Mouse (Mus musculus) heart, adult 9 months (tissue): Measurements from ENCODE around the gene Rab20.
"Not testable (repeated sequence)": the region's sequence is repeated elsewhere in the genome, so short reads cannot be mapped to it uniquely, and the experiment has no call there.

Source experiments
- DNase-seq, 2 experiments: peaks; one replicate each; pipeline ENCODE4 v3.0.0; 2022; ENCODE audit warnings: low spot score in 2 of 2

The Rab20 gene

DNA sequence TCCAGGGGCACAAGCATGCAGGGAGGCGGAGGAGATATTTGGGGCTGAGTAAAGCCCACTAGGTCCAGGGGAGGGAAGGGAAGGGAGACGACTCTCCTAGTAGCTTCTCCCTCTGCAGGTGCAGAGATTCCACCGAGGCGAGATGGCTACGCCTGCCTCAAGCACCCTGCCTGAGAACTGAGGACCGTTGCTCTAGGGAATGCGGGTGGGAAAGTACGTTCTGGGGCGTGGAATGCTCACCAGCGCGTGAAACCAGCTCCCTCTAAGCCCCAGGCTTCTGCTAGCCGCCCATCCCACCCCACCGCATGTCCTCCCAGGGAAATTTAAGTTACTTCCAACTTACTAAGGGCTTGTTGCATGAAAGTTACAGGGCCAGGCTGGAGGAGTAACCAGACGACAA lies 1.1 kb upstream of the Rab20 start:
- DNase-seq, result no peak

DNA sequence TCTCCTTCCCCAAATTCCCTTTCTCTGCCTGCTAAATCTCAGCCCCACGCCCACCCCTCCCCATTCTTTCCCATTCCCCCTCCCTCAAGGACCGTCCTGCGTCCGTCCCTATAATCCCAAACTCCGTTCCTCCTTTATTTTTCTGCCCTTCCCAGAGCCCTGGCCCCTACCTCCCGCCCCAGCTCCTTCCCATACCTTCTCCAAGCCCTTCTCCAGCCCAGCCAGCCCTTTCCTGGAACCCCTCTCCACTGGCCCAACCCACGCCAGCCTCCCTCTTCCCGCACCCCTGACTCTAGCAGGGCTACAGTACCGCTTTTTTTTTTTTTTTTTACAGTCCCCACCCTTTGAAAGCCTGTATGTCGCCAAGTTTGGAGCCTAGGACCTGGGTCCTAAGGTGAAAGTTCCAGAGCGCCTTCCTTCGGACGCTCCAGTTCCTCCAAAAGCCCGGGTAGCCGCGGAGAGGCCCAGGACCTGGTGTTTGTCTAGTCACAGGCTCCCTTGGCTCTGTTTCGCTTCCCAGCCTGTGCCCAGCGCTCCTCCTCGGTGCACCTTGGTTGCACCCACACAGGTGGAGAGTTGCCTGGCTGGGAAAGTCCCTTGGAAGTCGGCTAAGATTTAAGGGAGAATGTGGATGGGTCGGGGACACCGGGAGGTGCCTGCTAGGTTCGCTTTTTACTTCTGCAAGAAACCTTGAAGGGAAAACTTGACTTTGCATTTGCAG lies 457 bp upstream of the Rab20 start:
- no peak for DNase-seq

DNA sequence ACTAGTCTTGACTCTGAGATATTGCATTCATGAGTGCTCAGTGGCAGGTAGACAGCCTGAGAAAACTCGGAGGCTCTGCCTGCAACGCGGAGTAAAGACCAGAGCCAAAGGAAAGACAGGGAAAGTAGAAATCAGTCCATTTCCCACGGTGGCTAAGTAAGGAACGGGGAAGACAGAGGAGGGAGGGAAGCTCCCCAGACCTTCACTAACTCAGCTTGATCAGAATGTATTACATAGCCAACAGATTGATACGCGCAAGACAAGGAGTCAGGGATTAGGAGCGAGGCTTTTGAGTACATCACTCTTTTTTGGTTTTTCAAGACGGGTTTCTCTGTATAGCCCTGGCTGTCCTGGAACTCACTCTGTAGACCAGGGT lies 1.3 kb downstream of the Rab20 start:
- no peak for DNase-seq

DNA sequence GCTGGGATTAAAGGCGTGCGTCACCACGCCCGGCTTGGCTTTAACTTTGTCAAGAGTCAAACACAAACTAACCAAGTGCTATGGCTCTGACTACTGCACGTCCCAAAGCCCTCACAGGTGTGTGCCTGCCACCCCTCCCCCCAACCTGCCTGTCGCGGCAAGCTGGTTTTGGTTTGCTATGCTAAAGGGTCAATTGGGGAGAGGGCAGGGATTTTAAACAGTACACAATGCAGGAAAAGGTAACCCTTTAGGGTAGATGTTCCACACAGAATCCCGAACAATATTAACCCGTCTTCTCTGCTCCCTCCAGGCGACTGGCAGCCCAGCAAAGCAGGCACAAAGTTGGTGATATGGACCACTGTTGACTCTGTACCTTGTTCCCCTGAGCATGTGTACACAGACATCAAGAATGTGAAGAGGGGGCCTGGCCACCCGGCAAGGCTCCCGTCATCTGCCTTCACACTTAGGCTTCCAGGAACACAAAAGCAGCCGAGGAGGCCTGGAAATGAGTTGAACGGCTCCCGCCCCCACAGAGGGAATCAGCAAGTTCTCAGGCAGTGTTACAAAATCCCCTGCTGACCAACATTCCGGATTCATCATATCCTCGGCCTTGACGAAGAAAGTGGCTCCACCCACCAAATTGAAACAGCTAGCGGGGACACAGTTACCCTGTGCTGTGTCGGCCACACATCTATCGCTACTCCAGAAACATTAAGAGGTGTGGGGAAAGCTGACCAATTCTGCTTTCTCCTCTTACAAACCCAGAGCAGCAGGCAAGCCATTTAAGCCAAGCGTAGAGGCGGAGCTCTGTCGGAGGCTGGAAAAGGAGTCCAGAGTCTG lies 2.0 kb downstream of the Rab20 start:
- peak; percentile 79 to 82 for DNase-seq

DNA sequence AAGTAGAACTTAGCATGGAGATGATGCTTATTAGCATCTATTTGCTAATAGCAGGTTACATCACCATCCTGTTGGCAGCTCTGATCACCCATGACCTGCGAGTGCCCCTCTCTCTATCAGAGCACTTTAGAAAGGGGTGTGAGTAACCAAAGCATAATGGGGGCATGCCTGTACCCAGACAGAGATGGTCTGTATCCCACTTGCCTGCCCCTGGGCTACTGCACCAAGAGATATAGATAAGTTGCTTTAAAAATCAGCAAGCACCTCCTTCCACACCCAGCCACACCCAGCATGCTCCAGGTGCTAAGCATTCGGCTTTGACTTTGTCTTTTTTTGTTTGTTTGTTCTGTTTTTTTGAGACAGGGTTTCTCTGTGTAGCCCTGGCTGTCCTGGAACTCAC lies 2.6 kb downstream of the Rab20 start:
- DNase-seq, result peak in 1 of 2 experiments; percentile 7

DNA sequence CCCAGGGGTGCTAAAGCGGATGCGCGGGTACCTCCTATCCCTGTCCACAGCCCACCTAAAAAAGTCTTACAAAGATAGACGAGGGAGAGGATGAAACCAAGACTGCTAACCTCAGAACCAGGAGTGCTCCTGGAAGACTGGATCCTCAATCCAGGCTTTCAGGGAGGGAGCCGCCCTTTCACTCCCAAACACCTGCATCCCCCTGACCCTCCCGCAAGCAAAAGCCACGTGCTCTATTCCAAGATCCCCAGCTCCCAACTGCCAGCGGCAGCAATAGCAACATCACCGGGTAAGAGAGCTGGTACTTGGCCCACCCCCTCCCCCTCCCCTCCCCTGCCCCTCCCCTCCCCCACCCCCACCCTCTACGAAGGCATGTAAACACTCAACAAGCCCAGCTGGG lies 3.1 kb downstream of the Rab20 start:
- DNase-seq, result no peak

DNA sequence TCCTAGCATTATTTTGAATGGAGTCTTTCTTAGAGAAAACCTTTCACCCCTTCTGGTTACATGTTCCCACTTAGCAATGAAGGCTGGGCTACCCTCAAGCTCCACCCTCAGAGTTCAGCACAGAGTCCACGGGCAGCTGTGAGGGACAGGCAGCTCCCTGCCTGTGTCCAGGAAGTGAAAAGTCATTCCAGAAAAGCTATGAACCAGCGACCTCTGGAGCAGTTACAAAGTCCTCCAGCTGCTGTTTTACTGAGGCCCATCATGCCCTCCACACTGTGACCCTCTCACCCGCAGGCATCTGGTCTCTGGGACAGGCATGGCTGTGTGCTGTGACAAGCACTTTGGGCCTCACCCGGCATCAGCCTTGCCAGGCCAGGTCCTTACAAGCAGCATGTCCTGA lies 5.4 kb downstream of the Rab20 start:
- peak; percentile 47 to 65 for DNase-seq

DNA sequence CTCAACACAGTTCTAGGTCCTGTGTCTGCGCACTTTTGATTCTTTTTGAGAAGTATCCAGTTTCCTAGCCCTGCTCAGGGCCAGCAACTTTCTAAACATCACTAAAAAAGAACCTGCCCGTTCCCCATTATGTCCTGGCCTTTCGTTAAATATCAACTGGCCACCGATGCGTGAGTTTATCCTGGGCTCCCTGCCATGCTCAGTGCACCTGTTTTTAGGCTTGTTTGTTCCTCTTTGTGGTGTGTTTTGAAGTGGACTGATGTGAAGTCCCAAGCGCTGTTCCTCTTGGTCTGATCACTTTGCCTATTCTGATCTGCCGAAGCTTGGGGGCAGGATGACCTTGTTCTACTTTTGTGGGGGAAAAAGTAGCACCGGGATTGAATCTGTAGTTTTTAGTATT lies 7.2 kb downstream of the Rab20 start:
- no peak for DNase-seq

DNA sequence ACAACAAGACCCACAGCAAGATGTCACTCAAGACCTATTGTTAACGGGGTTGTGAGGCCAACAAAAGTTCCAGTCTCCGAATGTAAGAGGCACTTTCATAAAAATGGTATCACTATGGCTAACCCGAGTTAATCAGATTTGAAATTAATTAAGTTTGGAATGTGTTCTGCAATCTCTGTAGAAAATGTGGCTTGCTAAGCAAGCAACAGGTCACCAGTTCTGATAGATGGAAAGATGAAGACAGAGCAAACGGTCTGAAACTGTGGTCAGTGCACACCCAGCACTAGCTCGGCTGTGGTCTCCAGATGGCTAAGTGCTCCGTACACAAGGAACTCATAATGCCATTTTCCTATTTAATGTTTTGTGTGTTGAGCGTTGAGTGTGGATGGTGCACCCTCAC lies 7.8 kb downstream of the Rab20 start:
- DNase-seq, result no peak

DNA sequence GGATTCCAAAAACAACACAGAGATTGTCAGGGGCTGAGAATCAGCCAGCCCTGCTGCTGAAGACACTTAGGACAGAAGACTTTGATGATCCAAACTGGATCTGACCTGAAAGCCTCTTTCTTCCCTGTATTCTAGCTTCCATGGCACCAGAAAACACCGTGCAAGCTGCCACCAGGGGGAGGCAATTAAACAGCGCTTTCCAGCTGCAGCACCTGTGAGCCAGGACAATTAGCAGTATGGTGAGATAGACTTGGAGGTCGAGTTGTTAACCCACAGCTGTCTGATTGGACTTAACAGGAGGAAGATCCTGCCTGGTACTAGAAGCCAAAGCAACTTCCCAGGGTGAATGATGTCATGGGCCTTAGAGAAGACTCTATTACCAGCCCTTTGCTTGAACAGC lies 9.4 kb downstream of the Rab20 start:
- no peak for DNase-seq

DNA sequence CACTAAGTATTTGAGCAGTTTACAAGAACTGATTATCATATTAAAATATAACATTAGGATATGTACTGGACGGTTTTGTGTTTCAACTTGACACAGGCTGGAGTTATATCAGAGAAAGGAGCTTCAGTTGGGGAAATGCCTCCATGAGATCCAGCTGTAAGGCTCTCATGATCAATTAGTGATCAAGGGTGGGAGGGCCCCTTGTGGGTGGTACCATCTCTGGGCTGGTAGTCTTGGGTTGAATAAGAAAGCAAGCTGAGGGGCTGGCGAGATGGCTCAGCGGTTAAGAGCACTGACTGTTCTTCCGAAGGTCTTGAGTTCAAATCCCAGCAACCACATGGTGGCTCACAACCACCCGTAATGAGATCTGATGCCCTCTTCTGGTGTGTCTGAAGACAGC lies 12.0 kb downstream of the Rab20 start:
- DNase-seq, result not testable (repeated sequence)

DNA sequence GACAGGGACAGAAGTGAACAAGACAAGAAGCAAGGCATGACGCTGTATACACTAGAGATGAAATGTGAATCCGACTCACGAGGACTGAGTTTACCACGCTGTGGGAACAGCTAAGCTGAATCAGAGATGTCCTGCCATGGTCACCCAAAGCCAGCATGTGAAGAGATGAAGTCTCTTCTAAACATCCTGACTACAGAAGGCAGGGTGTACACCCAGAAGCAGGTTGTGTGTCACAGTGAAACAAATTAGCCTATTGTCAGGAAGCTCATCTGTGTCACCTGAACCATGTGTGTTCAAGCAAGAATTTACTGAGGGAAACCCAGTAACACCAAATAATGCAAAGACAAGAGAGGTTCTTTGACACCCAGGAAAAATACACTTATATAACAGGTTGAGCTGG lies 12.9 kb downstream of the Rab20 start:
- no peak for DNase-seq

DNA sequence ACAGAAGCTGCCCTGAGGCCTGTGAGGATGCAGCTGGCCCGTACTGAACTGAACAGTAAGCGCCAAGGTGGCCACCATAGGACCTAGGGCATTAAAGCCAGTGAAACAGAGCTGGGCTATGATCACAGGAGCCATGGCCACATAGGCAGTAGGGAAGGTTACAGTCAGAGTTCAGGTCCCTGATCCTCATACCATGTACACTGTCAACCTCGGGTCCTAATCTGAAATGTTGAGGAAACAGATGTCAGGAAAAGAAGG lies 13.9 kb downstream of the Rab20 start:
- no peak for DNase-seq

DNA sequence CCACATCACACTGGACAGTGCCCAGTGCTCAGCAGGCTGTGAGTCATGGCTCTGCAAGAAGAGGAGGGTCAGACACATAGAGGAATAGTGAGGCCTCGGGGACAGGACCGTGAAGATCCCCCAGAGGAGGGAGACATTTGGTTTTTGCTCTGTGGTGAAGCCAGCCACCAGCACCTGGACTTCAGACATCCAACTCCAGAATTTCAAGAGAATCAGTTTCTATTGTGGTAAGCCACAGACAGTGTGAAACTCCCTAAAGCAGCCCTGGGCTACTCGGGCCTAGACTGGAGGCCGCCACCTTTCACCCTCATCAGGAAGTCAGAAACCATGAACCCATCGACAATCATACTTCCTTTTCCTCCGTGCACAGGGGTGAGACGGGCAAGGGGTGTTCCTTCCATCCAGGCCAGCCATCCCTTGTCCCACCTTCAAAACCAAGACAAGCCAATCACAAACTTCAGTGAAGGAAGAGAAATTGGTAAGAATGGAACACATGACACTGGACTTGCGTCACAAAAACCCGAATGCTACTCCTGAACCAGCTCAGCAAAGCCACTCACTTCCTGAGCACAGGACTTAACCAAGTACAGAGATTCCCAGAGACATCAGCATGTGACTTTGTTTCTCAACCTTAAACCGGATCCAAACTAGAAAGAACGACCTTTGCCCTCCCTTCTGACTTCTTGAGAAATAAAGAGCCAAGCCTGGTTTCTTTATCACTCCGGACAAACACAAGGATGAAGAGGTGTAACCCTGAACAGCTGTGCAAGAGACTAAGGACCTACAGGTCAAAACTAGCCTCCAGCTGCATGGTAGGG lies 14.4 kb downstream of the Rab20 start:
- peak in 1 of 2 experiments; percentile 34 for DNase-seq

DNA sequence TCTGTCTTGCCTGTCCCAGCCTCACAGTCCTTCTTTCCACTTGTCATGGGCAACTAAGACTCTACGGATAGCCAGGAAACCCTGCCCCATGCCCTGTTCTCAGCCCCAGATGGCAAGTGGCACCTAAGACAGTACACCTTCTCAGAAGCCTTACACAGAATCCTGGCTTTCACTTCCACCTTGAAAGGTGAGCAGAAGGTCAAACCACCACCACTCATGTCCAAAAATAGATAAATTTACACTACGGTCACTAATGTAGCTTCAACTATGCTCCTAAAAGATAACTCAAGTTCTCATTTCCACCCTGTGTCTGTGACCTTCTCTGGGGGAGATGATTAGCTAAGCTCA lies 15.0 kb downstream of the Rab20 start:
- no peak for DNase-seq

DNA sequence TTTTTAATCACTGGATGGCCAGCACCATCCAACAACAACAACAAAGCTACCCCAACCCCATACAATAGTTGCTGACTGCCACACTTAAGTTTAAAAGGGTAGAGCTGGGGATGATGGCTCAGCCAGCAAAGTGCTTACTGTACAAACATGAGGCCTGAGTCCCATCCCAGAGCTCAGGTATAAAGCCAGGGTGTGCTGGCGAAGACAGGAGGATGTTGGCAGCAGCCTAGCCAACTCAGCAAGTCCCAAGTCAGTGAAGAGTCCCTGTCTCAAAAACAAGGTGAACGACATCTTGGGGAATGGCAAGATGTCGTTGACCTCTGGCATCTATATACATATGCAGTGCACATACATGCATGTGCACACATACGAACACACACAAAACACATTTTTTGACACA lies 15.9 kb downstream of the Rab20 start:
- DNase-seq, result no peak

DNA sequence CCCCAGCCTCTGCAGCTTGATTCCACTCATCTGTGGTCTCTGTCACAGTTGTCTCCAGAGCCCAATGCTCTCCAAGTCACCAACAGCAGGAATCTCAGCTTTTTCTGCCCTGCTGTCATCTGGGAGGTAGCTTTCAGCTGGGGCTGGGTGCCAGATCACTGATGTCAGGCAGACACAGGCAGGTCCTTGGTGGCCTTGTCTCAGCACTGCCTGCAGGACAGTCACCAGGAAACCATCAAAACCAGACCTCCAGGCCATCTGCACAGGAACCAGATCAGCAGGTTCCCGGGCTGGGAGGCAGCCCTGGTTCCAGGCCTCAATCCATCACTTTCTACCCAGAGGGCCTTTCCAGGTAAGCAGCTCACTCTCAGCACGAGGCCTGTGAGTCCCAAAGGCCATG lies 16.7 kb downstream of the Rab20 start:
- DNase-seq, result no peak

DNA sequence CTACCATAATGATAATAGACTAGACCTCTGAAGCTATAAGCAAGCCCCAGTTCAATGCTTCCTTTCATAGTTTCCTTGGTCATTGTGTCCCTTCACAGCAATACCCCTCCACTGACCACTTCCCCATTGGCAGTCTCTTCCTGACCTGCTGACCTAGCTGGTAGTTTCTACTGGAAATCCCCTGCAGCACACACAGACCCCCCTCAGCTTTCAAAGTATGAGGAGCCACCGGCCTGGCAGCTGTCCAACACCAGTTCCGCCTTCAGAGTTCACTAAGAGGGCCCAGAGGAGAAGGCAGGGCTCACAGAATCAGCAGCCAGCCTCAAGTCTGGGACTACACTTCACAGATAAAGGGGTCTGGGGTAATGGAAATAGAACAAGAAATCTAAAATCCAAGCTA lies 17.6 kb downstream of the Rab20 start:
- DNase-seq, result peak in 1 of 2 experiments; percentile 36

DNA sequence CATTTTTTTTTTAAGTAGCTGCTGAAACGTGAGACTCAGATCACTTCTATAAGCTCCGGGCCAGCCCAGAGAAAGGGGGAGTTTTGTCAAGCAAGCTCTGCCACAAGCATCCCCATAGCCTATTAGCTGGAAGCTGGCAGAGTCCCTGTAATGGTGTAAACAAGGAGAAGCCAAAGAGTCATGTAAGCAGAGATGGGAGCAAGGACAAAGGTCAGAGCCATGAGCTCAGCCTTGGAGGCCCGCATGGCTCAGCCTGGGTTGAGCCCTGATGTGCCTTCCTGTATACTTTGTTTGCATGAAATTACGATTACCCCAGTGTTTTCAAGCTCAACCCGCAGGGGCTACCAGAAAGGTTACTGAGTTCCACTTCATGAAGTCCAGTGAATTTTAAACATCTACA lies 19.5 kb downstream of the Rab20 start:
- DNase-seq, result no peak

DNA sequence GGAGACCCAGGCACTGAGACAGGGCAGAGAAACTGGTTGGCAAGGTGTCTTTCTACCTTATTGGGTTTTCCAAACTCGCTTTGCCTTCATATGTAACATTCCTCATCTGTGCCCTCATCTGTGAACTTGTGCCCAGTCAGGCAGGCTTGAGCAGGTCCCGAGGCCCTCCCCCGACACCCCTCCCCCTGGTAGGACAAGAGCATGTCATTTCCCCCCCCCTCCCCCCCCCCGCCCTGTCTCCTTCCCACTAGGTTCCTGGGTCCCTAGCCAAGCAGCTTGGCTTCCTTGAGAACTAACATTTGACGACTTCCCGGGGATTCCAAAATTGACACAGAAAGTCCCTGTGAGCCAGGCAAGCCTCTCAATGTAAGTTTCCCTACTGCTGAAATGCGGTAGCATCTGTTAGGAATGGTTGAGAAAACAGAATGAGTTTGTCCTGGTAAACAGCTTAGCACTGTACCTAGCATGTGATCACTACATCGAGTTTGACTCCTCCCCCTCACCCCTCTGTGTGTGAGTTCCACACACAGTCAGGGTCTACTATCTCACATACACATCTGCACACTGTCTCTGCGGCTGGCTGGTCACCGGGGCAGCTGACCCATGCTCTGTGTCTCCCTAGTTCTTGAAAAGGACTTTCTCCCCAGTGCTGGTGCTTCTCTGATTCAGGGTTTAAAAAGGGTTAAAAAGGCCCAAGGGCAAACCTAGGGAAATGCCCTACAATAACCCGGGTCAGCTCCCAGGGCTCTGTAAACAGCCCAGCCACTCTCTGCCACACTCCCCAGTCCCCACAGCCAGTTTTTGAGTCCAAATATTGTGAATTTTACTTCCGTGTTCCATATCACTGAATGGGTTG lies 20.3 kb downstream of the Rab20 start:
- DNase-seq, result no peak

DNA sequence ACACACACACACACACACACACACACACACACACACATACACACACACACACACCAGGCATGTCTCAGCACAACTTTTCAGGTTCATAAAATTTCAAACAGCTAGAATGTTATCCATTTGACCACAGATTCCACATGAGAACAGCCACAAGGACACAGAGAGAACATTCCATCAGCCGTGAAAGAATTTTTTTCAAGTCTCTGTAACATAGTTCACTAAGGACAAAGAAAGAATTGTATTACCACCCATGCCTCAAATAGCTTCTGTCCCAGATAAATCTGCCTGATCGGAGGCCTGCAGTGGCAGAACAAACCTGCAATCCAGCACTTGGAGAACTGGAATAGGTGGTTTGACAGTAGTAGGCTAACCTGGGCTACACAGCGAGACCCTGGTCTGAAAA lies 21.2 kb downstream of the Rab20 start:
- no peak for DNase-seq

DNA sequence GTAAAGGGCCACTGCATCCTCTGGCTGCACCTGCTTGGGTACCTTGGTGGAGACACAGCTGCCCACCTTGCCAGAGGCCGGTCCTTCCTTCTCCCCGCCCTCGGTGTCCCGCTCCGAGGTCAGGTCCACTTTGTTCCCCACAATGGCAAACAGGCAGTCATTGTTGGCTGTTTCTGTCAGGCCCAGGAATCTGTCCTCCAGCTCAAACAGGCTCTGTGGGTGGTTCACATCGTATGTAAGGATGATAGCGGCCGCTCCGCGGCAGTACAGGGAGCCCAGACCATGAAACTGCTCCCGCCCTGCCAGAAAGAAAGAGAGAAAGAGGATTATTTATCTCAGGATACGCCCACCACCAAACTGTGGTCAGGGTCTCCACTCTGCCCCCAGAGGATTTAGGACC lies 24.3 kb downstream of the Rab20 start:
- no peak for DNase-seq
